Comparison of ENCODE assay signal across 8 mouse cellular contexts in the genomic region with DNA sequence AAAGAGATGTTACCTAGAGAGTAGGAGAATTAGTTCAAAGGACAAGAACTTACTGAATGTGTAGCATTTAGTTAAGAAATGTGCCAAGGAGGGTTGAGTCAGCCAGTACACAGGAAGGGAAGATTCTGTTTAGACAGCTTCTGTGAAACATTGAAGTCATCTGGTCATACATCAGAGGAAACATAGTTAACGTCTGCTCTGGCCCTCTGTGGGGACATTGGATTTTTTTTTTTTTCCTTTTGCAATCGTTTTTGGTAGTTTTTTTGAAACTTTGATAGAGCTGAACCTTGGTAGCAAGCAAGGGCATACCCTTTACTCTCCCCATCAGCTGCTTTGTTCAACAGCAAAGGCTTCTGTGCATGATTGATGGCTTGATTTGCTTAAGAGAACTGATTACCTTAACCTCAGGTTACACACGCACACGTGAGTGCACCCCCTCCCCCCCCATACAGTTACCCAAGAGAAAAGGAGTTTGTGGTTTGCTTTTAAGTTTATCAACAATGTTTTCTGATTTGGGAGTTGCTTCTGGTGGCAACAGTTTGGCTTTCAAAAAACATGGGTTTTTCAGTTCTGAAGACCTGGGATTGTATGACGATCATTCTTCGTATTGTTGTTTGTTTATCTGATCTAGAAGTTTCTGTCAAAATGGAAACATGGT. TPM values are rescaled to one million over a fixed set of nuclear protein-coding genes. Genes with fewer than 3 reads are reported as not detected.
DNase-seq lines count a peak whose midpoint lies in the region; ATAC-seq and TF ChIP-seq lines count a peak whose summit lies in the region.

No protein-coding gene starts in this region.

- peaks cover 61% of the 10 kb centered on the region for H3K79me2 ChIP-seq in C2C12 (ENCODE audit: control insufficient read depth, insufficient read depth)
- peaks cover 30% of the 10 kb centered on the region for H3K79me2 ChIP-seq in CH12.LX (replicated peaks; ENCODE audit: control insufficient read depth, extremely low read depth, insufficient read depth, poor library complexity, severe bottlenecking)

- no peak overlapping the region for H3K27ac ChIP-seq in CH12.LX (ENCODE audit: insufficient read depth, low read depth)
- H3K27ac ChIP-seq in forebrain, embryonic 16.5 days (ENCODE audit: low read length) = no peak overlapping the region
- H3K27ac ChIP-seq in liver, embryonic 12.5 days = no peak overlapping the region

- peak overlapping the region; percentile 77 for H3K9ac ChIP-seq in CH12.LX (ENCODE audit: insufficient read depth, low read depth)
- no peak overlapping the region; the same call in 1 of the 2 replicates for H3K9ac ChIP-seq in forebrain, embryonic 16.5 days (replicated peaks; ENCODE audit: low read depth, low read length)
- peak overlapping the region; percentile 85 for H3K9ac ChIP-seq in liver, embryonic 12.5 days

- peak overlapping the region; percentile 77 for H3K4me2 ChIP-seq in CH12.LX (ENCODE audit: insufficient read depth, low read depth, poor library complexity, severe bottlenecking)
- peak overlapping the region; percentile 84 for H3K4me2 ChIP-seq in forebrain, embryonic 16.5 days (ENCODE audit: low read length)
- peak overlapping the region; percentile 88 for H3K4me2 ChIP-seq in liver, embryonic 12.5 days

- H3K9me3 ChIP-seq in CH12.LX (replicated peaks; ENCODE audit: low read length) = peaks cover 12% of the 10 kb centered on the region
- H3K9me3 ChIP-seq in forebrain, embryonic 16.5 days (ENCODE audit: control insufficient read depth, low read length) = no peaks in the 10 kb centered on the region
- H3K9me3 ChIP-seq in liver, embryonic 12.5 days (replicated peaks) = no peaks in the 10 kb centered on the region

- WGBS in forebrain, embryonic 16.5 days = 51% methylated on average over 6 of the region's 6 CpGs
- WGBS in liver, embryonic 12.5 days (ENCODE audit: insufficient replicate concordance) = 35% methylated on average over 6 of the region's 6 CpGs

- peak; percentile 11 for DNase-seq in CH12.LX (ENCODE audit: extremely low read depth)
- DNase-seq in spleen, adult 12 weeks (ENCODE audit: low spot score) = no peak
- no peak for DNase-seq in retina, postnatal 1 day
- no peak for DNase-seq in right cerebral cortex, postnatal 14 days
- no peak for DNase-seq in cerebellum, postnatal 25 days

- in situ Hi-C loops in CH12.LX (cut with MboI; ENCODE audit: low pct_ligation_motif_present, low pct_unique_long_range_greater_than_20kb, low sequenced_read_pairs) = no loop called here

- dilution Hi-C loops in CH12.LX (cut with MboI; ENCODE audit: extremely low pct_ligation_motif_present, extremely low pct_unique_long_range_greater_than_20kb, low sequenced_read_pairs) = no loop called here

- TF ChIP-seq POLR2A in CH12.LX (IDR thresholded peaks at IDR 0.05; ENCODE audit: low read depth, low read length) = no peak

- H3K4me3 ChIP-seq in C2C12 (ENCODE audit: insufficient read depth, poor library complexity, severe bottlenecking) = peak overlapping the region; percentile 68
- H3K4me3 ChIP-seq in CH12.LX (replicated peaks in 1 of 3; ENCODE audit: low read depth in 2 of 3, low read length in 2 of 3, poor library complexity in 1 of 3) = peak overlapping the region; percentile 72 to 94 (median 89)
- peak overlapping the region; percentile 96 for H3K4me3 ChIP-seq in forebrain, embryonic 16.5 days (replicated peaks; ENCODE audit: low read length)
- H3K4me3 ChIP-seq in liver, embryonic 12.5 days = peak overlapping the region; percentile 77

- H3K79me3 ChIP-seq in C2C12 (ENCODE audit: low read depth) = peaks cover 37% of the 10 kb centered on the region

- no peak for TF ChIP-seq CTCF in C2C12 (IDR thresholded peaks at IDR 0.05; ENCODE audit: control insufficient read depth, insufficient read depth, insufficient read length)
- TF ChIP-seq CTCF in CH12.LX (conservative IDR thresholded peaks at IDR 0.05 in 1 of 2, IDR thresholded peaks at IDR 0.05 in 1 of 2; ENCODE audit: low read depth in 2 of 2, low read length in 2 of 2) = no peak

- TF ChIP-seq EP300 in CH12.LX (IDR thresholded peaks at IDR 0.05; ENCODE audit: low read length) = no peak

- TF ChIP-seq RAD21 in CH12.LX (IDR thresholded peaks at IDR 0.05; ENCODE audit: low read depth, low read length) = no peak

- peaks cover 2 to 39% of the 10 kb centered on the region in 2 experiments; a peak in 1 of 4 replicates for H3K4me1 ChIP-seq in CH12.LX (ENCODE audit: control insufficient read depth in 1 of 2, insufficient read depth in 2 of 2)
- peaks cover 13% of the 10 kb centered on the region for H3K4me1 ChIP-seq in forebrain, embryonic 16.5 days (replicated peaks; ENCODE audit: control insufficient read depth, insufficient read depth, low read length)
- H3K4me1 ChIP-seq in liver, embryonic 12.5 days = peaks cover 34% of the 10 kb centered on the region

- H3K27me3 ChIP-seq in C2C12 (ENCODE audit: control insufficient read depth, insufficient read depth, insufficient read length) (no peaks in the 10 kb centered on the region), CH12.LX (replicated peaks) (no peaks in the 10 kb centered on the region)
- no peaks in the 10 kb centered on the region for H3K27me3 ChIP-seq in forebrain, embryonic 16.5 days (replicated peaks; ENCODE audit: control insufficient read depth, insufficient read depth, low read length)
- H3K27me3 ChIP-seq in liver, embryonic 12.5 days (replicated peaks) = no peaks in the 10 kb centered on the region

- peaks cover 5% of the 10 kb centered on the region for H3K36me3 ChIP-seq in C2C12 (ENCODE audit: control insufficient read depth, insufficient read depth)
- H3K36me3 ChIP-seq in CH12.LX (replicated peaks in 1 of 2; ENCODE audit: control insufficient read depth in 1 of 2, insufficient read depth in 1 of 2, low read length in 1 of 2) = peaks cover 4 to 28% of the 10 kb centered on the region in 2 experiments
- no peaks in the 10 kb centered on the region for H3K36me3 ChIP-seq in forebrain, embryonic 16.5 days (ENCODE audit: control insufficient read depth, insufficient read depth)
- peaks cover 11% of the 10 kb centered on the region for H3K36me3 ChIP-seq in liver, embryonic 12.5 days

- no peak overlapping the region for H3ac ChIP-seq in C2C12 (ENCODE audit: control insufficient read depth, insufficient read length, low read depth)

- no peak for ATAC-seq in forebrain, embryonic 16.5 days
- ATAC-seq in liver, embryonic 12.5 days = no peak

TF ChIP-seq in C2C12, 6 proteins besides CTCF, POLR2A, EP300 and RAD21:
- TF ChIP-seq MYOD1 (IDR thresholded peaks at IDR 0.05; ENCODE audit: control insufficient read depth, insufficient read length, low read depth) (no peak), MYOG (IDR thresholded peaks at IDR 0.05; ENCODE audit: control insufficient read depth, extremely low read depth, insufficient read length) (no peak), MAX (IDR thresholded peaks at IDR 0.05) (no peak), USF1 (IDR thresholded peaks at IDR 0.05; ENCODE audit: low read depth) (no peak), FOSL1 (IDR thresholded peaks at IDR 0.05; ENCODE audit: insufficient read depth, low read length, poor library complexity, severe bottlenecking) (no peak), CEBPB (IDR thresholded peaks at IDR 0.05; ENCODE audit: low read depth) (no peak)

TF ChIP-seq in CH12.LX, 34 proteins besides CTCF, POLR2A, EP300 and RAD21:
- TF ChIP-seq KAT2A (IDR thresholded peaks at IDR 0.05; ENCODE audit: insufficient replicate concordance, low read length) (0 out of 2 replicates have a peak, but pooled peaks have one; percentile 21), TBP (conservative IDR thresholded peaks at IDR 0.05; ENCODE audit: low read depth, low read length) (no peak), BHLHE40 (IDR thresholded peaks at IDR 0.05; ENCODE audit: low read depth, low read length) (peak; percentile 90), ZNF384 (IDR thresholded peaks at IDR 0.05; ENCODE audit: low read depth, low read length) (0 out of 2 replicates have a peak, but pooled peaks have one; percentile 38)

RNA-seq across cellular contexts. Expression of a gene that starts 1.4 kb away (rescaled TPM):
- polyA plus RNA-seq in C2C12 (2012; fragmentation: generic; extraction: Trizol) (3.6 TPM), CH12.LX (2012; ENCODE audit: insufficient read length, low read depth) (15.6 and 15.7 TPM in 2 replicates)
- total RNA-seq in CH12.LX (2012; rRNA removed) (13.3 and 14.6 TPM in 2 replicates), CH12.LX (2014; rRNA removed) (13.3 and 15.5 TPM in 2 replicates)
- polyA plus RNA-seq in forebrain, embryonic 16.5 days (2015; fragmentation: Nextera tagmentation; extraction: Ambion mirVana) = 15.8 and 16.6 TPM in 2 replicates
- polyA plus RNA-seq in liver, embryonic 12.5 days (2016; fragmentation: Nextera tagmentation; extraction: Ambion mirVana) = 13.2 and 13.6 TPM in 2 replicates
